Mouse (Mus musculus) liver, postnatal 0 days (tissue): ENCODE measurements at regions not wholly inside any gene's neighbourhood (a gene's known extent, or its start where the extent isn't known, plus 50 kb on each side); places are given as distances from the start of the nearest gene placed in this dataset.
A peak's percentile ranks its signal among the peaks of the same experiment; 100 is the strongest.

ENCODE experiments used
- ATAC-seq: fragments of 200-750 bp; cut with Nextera tagmentation; 2 replicates; pipeline ENCODE4 v1.8.0; 2017; ENCODE audit warnings: mild to moderate bottlenecking, moderate library complexity
- DNase-seq: peaks from one replicate; pipeline ENCODE4 v3.0.0-alpha.2; 2016
- H3K27ac ChIP-seq: fragments of 300-500 bp; sonication (generic); 2 replicates; pipeline ENCODE4 v1.5.1; 2014; ENCODE audit warnings: antibody characterized with exemption, moderate library complexity, mild to moderate bottlenecking, low read depth
- H3K27me3 ChIP-seq: fragments of 300-500 bp; sonication (generic); 2 replicates; pipeline ENCODE4 v1.6.1; 2014; ENCODE audit warnings: low read length, control low read depth, mixed read lengths; ENCODE audit not compliant: insufficient read depth
- H3K36me3 ChIP-seq: fragments of 300-500 bp; sonication (generic); replicated peaks from 2 replicates; pipeline ENCODE4 v1.6.1; 2014; ENCODE audit warnings: mild to moderate bottlenecking, control low read depth, low read length, moderate library complexity, mixed read lengths; ENCODE audit not compliant: insufficient read depth
- H3K4me1 ChIP-seq: fragments of 300-500 bp; sonication (generic); 2 replicates; pipeline ENCODE4 v1.6.1; 2014; ENCODE audit warnings: antibody characterized with exemption, mild to moderate bottlenecking, control low read depth; ENCODE audit not compliant: insufficient read depth
- H3K4me2 ChIP-seq: fragments of 300-500 bp; sonication (generic); 2 replicates; pipeline ENCODE4 v1.6.1; 2014; ENCODE audit warnings: low read depth, mild to moderate bottlenecking, low read length, moderate library complexity, mixed read lengths
- H3K4me3 ChIP-seq: fragments of 300-500 bp; sonication (generic); 2 replicates; pipeline ENCODE4 v1.5.1; 2014; ENCODE audit warnings: low read depth, low read length
- H3K9ac ChIP-seq: fragments of 300-500 bp; sonication (generic); replicated peaks from 2 replicates; pipeline ENCODE4 v1.6.1; 2014; ENCODE audit warnings: mild to moderate bottlenecking, moderate library complexity
- H3K9me3 ChIP-seq: fragments of 300-500 bp; sonication (generic); 2 replicates; pipeline ENCODE4 v1.6.1; 2016; ENCODE audit warnings: mild to moderate bottlenecking, control low read depth, low read length, mixed read lengths
- CTCF ChIP-seq: sonication (generic); IDR thresholded peaks from 2 replicates; pipeline ENCODE4 v1.5.1; 2016; ENCODE audit warnings: antibody characterized with exemption, low read depth
- EP300 ChIP-seq: IDR thresholded peaks from 2 replicates; pipeline ENCODE4 v1.6.1; 2016; ENCODE audit warnings: antibody characterized with exemption, low read depth, mild to moderate bottlenecking
- WGBS: fragments of 180-500 bp; shearing (Covaris S2); extraction: QIAGEN DNeasy Blood & Tissue Kit; methylation state at CpG from one replicate; pipeline ENCODE4 v1.1.7; 2014; ENCODE audit not compliant: insufficient replicate concordance; 5-methylcytosine and 5-hydroxymethylcytosine counted together

- WGBS: 71% methylated on average over 3 of the region's 3 CpGs
- Histone ChIP-seq H3K9me3 (no peaks in the 10 kb centered on the region), H3K4me2 (no peak overlapping the region), H3K9ac (no peak overlapping the region), H3K27ac (no peak overlapping the region), H3K36me3 (no peaks in the 10 kb centered on the region), H3K4me1 (no peaks in the 10 kb centered on the region), H3K27me3 (no peaks in the 10 kb centered on the region), H3K4me3 (no peak overlapping the region)
- no peak for TF ChIP-seq CTCF
- no peak for TF ChIP-seq EP300
- DNase-seq (no peak), ATAC-seq (no peak)
Observed at GRCm38 (mm10) chr4:69761841-69762240, 648.4 kb downstream of the Cdk5rap2 start.

GRCm38 (mm10) chr4:69759596-69759995 is 650.6 kb downstream of the Cdk5rap2 start:
- TF ChIP-seq EP300 (no peak), CTCF (no peak)
- no peak overlapping the region for H3K4me2 ChIP-seq
- H3K4me1 ChIP-seq: no peaks in the 10 kb centered on the region
- H3K27me3 ChIP-seq: no peaks in the 10 kb centered on the region
- DNase-seq: no peak
- no peak for ATAC-seq
- H3K4me3 ChIP-seq: no peak overlapping the region
- H3K9ac ChIP-seq: no peak overlapping the region
- H3K27ac ChIP-seq: no peak overlapping the region
- H3K36me3 ChIP-seq: no peaks in the 10 kb centered on the region
- no peaks in the 10 kb centered on the region for H3K9me3 ChIP-seq
- 65% methylated on average over 2 of the region's 2 CpGs for WGBS

DNA sequence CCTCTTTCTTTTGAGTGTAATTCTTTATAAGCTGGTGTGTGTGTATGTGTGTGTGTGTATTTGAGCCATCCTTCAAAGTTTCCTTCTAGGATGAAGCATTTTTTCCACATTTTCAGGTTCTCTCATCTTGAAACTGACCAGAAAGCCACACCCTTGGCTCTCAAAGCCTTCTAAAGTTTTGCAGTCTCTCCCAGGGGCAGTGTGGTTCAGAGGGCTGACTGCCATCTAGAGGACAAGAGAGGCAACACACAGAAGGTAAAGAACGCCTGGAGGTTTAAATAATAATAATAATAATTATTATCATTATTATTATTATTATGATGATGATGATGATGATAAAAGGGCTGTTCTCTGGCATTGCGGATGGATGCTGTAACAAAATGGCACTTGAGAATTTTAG is 655.7 kb downstream of the Cdk5rap2 start:
- TF ChIP-seq CTCF (peak; percentile 28), EP300 (no peak)
- no peaks in the 10 kb centered on the region for H3K9me3 ChIP-seq
- no peaks in the 10 kb centered on the region for H3K36me3 ChIP-seq
- no peak overlapping the region for H3K4me2 ChIP-seq
- no peak overlapping the region for H3K4me3 ChIP-seq
- H3K27ac ChIP-seq: no peak overlapping the region
- no peak overlapping the region for H3K9ac ChIP-seq
- ATAC-seq (no peak), DNase-seq (no peak)
- 60% methylated on average over 2 of the region's 2 CpGs for WGBS
- H3K27me3 ChIP-seq: no peaks in the 10 kb centered on the region
- no peaks in the 10 kb centered on the region for H3K4me1 ChIP-seq

- Histone ChIP-seq H3K9ac (no peak overlapping the region), H3K36me3 (no peaks in the 10 kb centered on the region), H3K4me3 (no peak overlapping the region), H3K9me3 (no peaks in the 10 kb centered on the region), H3K27me3 (no peaks in the 10 kb centered on the region), H3K4me2 (no peak overlapping the region), H3K27ac (no peak overlapping the region), H3K4me1 (no peaks in the 10 kb centered on the region)
- ATAC-seq: no peak
- WGBS: 82% methylated on average over 3 of the region's 3 CpGs
- no peak for DNase-seq
- no peak for TF ChIP-seq CTCF
- no peak for TF ChIP-seq EP300
Observed at GRCm38 (mm10) chr4:69753086-69753485, 657.2 kb downstream of the Cdk5rap2 start.

- TF ChIP-seq CTCF: no peak
- no peak for TF ChIP-seq EP300
Observed at GRCm38 (mm10) chr4:69739833-69740510, 670.3 kb downstream of the Cdk5rap2 start.

More at GRCm38 (mm10) chr4:69739833-69740510, 670.3 kb downstream of the Cdk5rap2 start:
- no peaks in the 10 kb centered on the region for H3K9me3 ChIP-seq
- ATAC-seq: no peak
- H3K4me2 ChIP-seq: no peak overlapping the region
- WGBS: 68% methylated on average over 7 of the region's 7 CpGs
- H3K27ac ChIP-seq: no peak overlapping the region
- H3K27me3 ChIP-seq: no peaks in the 10 kb centered on the region
- H3K4me3 ChIP-seq: no peak overlapping the region
- H3K4me1 ChIP-seq: no peaks in the 10 kb centered on the region
- H3K9ac ChIP-seq: no peak overlapping the region
- no peaks in the 10 kb centered on the region for H3K36me3 ChIP-seq
- no peak for DNase-seq
